Mouse (Mus musculus) CH12.LX (cell line): ENCODE measurements at regions not wholly inside any gene's neighbourhood (a gene's known extent, or its start where the extent isn't known, plus 50 kb on each side); places are given as distances from the start of the nearest gene placed in this dataset.

Experiments
- DNase-seq: peaks from one replicate; pipeline ENCODE4 v3.0.0-alpha.2; 2013; ENCODE audit errors: extremely low read depth
- H3K27ac ChIP-seq: 2 replicates; pipeline ENCODE4 v1.5.1; 2012; ENCODE audit warnings: low read depth, mild to moderate bottlenecking, control low read depth, moderate library complexity; ENCODE audit not compliant: insufficient read depth
- H3K27me3 ChIP-seq: replicated peaks from 2 replicates; pipeline ENCODE3; 2012; ENCODE audit warnings: inconsistent platforms
- H3K36me3 ChIP-seq, 2 experiments: replicated peaks in 1 of 2; 2 replicates each; pipeline versions ENCODE3 to v1.6.1; 2012; ENCODE audit warnings: inconsistent platforms in 1 of 2, low read length in 1 of 2, mild to moderate bottlenecking in 1 of 2, mixed read lengths in 1 of 2, moderate library complexity in 1 of 2; ENCODE audit not compliant: control insufficient read depth in 1 of 2, insufficient read depth in 1 of 2
- H3K4me1 ChIP-seq, 2 experiments: 2 replicates each; pipeline ENCODE4 v1.6.1; 2012; ENCODE audit warnings: inconsistent platforms in 1 of 2, moderate library complexity in 1 of 2; ENCODE audit not compliant: insufficient read depth in 2 of 2, control insufficient read depth in 1 of 2
- H3K4me2 ChIP-seq: 2 replicates; pipeline ENCODE4 v1.6.1; 2012; ENCODE audit warnings: low read depth, mild to moderate bottlenecking, control low read depth; ENCODE audit not compliant: poor library complexity, insufficient read depth, severe bottlenecking
- H3K4me3 ChIP-seq, 3 experiments: fragments of 150-350 bp in 1 of 3; sonication (generic) in 1 of 3; replicated peaks in 1 of 3; 2 replicates each; pipeline versions ENCODE3 to v1.5.1; 2011 to 2012; ENCODE audit warnings: low read depth in 2 of 3, low read length in 2 of 3, mild to moderate bottlenecking in 2 of 3, moderate library complexity in 2 of 3, control low read depth in 1 of 3, improper control_type of control experiment in 1 of 3, inconsistent platforms in 1 of 3, mixed read lengths in 1 of 3; ENCODE audit not compliant: poor library complexity in 1 of 3
- H3K79me2 ChIP-seq: replicated peaks from 2 replicates; pipeline ENCODE4 v1.6.1; 2012; ENCODE audit warnings: mild to moderate bottlenecking, moderate library complexity; ENCODE audit not compliant: control insufficient read depth, poor library complexity, insufficient read depth, severe bottlenecking; ENCODE audit errors: extremely low read depth
- H3K9ac ChIP-seq: 2 replicates; pipeline ENCODE4 v1.6.1; 2012; ENCODE audit warnings: low read depth, mild to moderate bottlenecking, control low read depth, moderate library complexity; ENCODE audit not compliant: insufficient read depth
- H3K9me3 ChIP-seq: replicated peaks from 2 replicates; pipeline ENCODE3; 2012; ENCODE audit warnings: low read length, inconsistent platforms, mixed read lengths
- CHD1 ChIP-seq: IDR thresholded peaks from 2 replicates; pipeline ENCODE4 v1.6.1; 2012; ENCODE audit warnings: low read depth, low read length, improper control_type of control experiment, inconsistent platforms
- CHD2 ChIP-seq: IDR thresholded peaks from 2 replicates; pipeline ENCODE4 v1.6.1; 2011; ENCODE audit warnings: low read length, improper control_type of control experiment
- CTCF ChIP-seq, 2 experiments: IDR thresholded peaks in 1 of 2; conservative IDR thresholded peaks in 1 of 2; 2 replicates each; pipeline ENCODE4 v1.5.1; 2011 to 2012; ENCODE audit warnings: low read depth in 2 of 2, low read length in 2 of 2, improper control_type of control experiment in 1 of 2, inconsistent platforms in 1 of 2, mild to moderate bottlenecking in 1 of 2, moderate library complexity in 1 of 2
- E2F4 ChIP-seq: IDR thresholded peaks from 2 replicates; pipeline ENCODE4 v1.6.1; 2011; ENCODE audit warnings: low read depth, low read length, improper control_type of control experiment; ENCODE audit not compliant: insufficient replicate concordance
- EP300 ChIP-seq: IDR thresholded peaks from 2 replicates; pipeline ENCODE4 v1.6.1; 2011; ENCODE audit warnings: low read length, improper control_type of control experiment
- GABPA ChIP-seq: IDR thresholded peaks from 2 replicates; pipeline ENCODE4 v1.6.1; 2012; ENCODE audit warnings: low read depth, low read length, improper control_type of control experiment, inconsistent platforms; ENCODE audit not compliant: insufficient replicate concordance
- HCFC1 ChIP-seq: IDR thresholded peaks from 2 replicates; pipeline ENCODE4 v1.6.1; 2012; ENCODE audit warnings: low read depth, mild to moderate bottlenecking, inconsistent platforms, low read length, improper control_type of control experiment
- IRF4 ChIP-seq: IDR thresholded peaks from 2 replicates; pipeline ENCODE4 v1.6.1; 2014; ENCODE audit warnings: low read depth, mild to moderate bottlenecking, inconsistent platforms, low read length, improper control_type of control experiment
- JUN ChIP-seq: IDR thresholded peaks from 2 replicates; pipeline ENCODE4 v1.6.1; 2011; ENCODE audit warnings: low read depth, mild to moderate bottlenecking, low read length, improper control_type of control experiment, moderate library complexity; ENCODE audit not compliant: insufficient read depth
- JUND ChIP-seq: conservative IDR thresholded peaks from 2 replicates; pipeline ENCODE4 v1.6.1; 2011; ENCODE audit warnings: low read depth, low read length, improper control_type of control experiment
- KAT2A ChIP-seq: IDR thresholded peaks from 2 replicates; pipeline ENCODE4 v1.6.1; 2012; ENCODE audit warnings: low read length, improper control_type of control experiment, inconsistent platforms; ENCODE audit not compliant: insufficient replicate concordance
- MAX ChIP-seq: IDR thresholded peaks from 2 replicates; pipeline ENCODE4 v1.6.1; 2011; ENCODE audit warnings: low read length, improper control_type of control experiment
- MAZ ChIP-seq: IDR thresholded peaks from 2 replicates; pipeline ENCODE4 v1.6.1; 2012; ENCODE audit warnings: low read depth, mild to moderate bottlenecking, inconsistent platforms, low read length, improper control_type of control experiment, moderate library complexity
- NRF1 ChIP-seq: IDR thresholded peaks from 2 replicates; pipeline ENCODE4 v1.6.1; 2014; ENCODE audit warnings: low read depth, mild to moderate bottlenecking, inconsistent platforms, low read length, improper control_type of control experiment, moderate library complexity
- PAX5 ChIP-seq: IDR thresholded peaks from 2 replicates; pipeline ENCODE4 v1.6.1; 2012; ENCODE audit warnings: low read length, inconsistent platforms, mixed read lengths
- POLR2A ChIP-seq: IDR thresholded peaks from 2 replicates; pipeline ENCODE4 v1.6.1; 2011; ENCODE audit warnings: low read depth, mild to moderate bottlenecking, improper control_type of control experiment, low read length
- POLR2AphosphoS2 ChIP-seq: IDR thresholded peaks from 2 replicates; pipeline ENCODE4 v1.6.1; 2011; ENCODE audit warnings: low read depth, low read length, improper control_type of control experiment
- RAD21 ChIP-seq: IDR thresholded peaks from 2 replicates; pipeline ENCODE4 v1.6.1; 2011; ENCODE audit warnings: low read depth, mild to moderate bottlenecking, low read length, improper control_type of control experiment, moderate library complexity
- SIN3A ChIP-seq: IDR thresholded peaks from 2 replicates; pipeline ENCODE4 v1.6.1; 2012; ENCODE audit warnings: low read length, improper control_type of control experiment, inconsistent platforms
- SMC3 ChIP-seq: IDR thresholded peaks from 2 replicates; pipeline ENCODE4 v1.6.1; 2011; ENCODE audit warnings: low read depth, low read length, improper control_type of control experiment
- TBP ChIP-seq: conservative IDR thresholded peaks from 2 replicates; pipeline ENCODE4 v1.6.1; 2011; ENCODE audit warnings: low read depth, low read length, improper control_type of control experiment
- UBTF ChIP-seq: IDR thresholded peaks from 2 replicates; pipeline ENCODE4 v1.6.1; 2012; ENCODE audit warnings: low read depth, mild to moderate bottlenecking, inconsistent platforms, low read length, improper control_type of control experiment, moderate library complexity
- USF1 ChIP-seq: IDR thresholded peaks from 2 replicates; pipeline ENCODE4 v1.6.1; 2014; ENCODE audit warnings: low read depth, mild to moderate bottlenecking, inconsistent platforms, low read length, improper control_type of control experiment
- USF2 ChIP-seq: conservative IDR thresholded peaks from 2 replicates; pipeline ENCODE4 v1.6.1; 2011; ENCODE audit warnings: low read depth, low read length, improper control_type of control experiment
- ZC3H11A ChIP-seq: IDR thresholded peaks from 2 replicates; pipeline ENCODE4 v1.6.1; 2012; ENCODE audit warnings: low read depth, mild to moderate bottlenecking, inconsistent platforms, low read length, improper control_type of control experiment
- ZKSCAN1 ChIP-seq: IDR thresholded peaks from 2 replicates; pipeline ENCODE4 v1.6.1; 2012; ENCODE audit warnings: low read depth, inconsistent platforms, low read length, improper control_type of control experiment, borderline replicate concordance
- ZMIZ1 ChIP-seq: IDR thresholded peaks from 2 replicates; pipeline ENCODE4 v1.6.1; 2012; ENCODE audit warnings: low read depth, mild to moderate bottlenecking, inconsistent platforms, low read length, improper control_type of control experiment
- ZNF384 ChIP-seq: IDR thresholded peaks from 2 replicates; pipeline ENCODE4 v1.6.1; 2012; ENCODE audit warnings: low read depth, low read length, improper control_type of control experiment, inconsistent platforms
- dilution Hi-C: fragments of 300-500 bp; cut with MboI; formaldehyde crosslinking; loops from 2 replicates; pipeline ENCODE4 v1.14.3; 2020; ENCODE audit warnings: low sequenced_read_pairs; ENCODE audit not compliant: extremely low pct_unique_long_range_greater_than_20kb, extremely low pct_ligation_motif_present
- in situ Hi-C: fragments of 300-500 bp; cut with MboI; formaldehyde crosslinking; loops from 3 replicates; pipeline ENCODE4 v1.14.3; 2019; ENCODE audit warnings: low sequenced_read_pairs, low pct_ligation_motif_present, low pct_unique_long_range_greater_than_20kb, mixed read lengths

- TF ChIP-seq TBP = no peak
- no peak for TF ChIP-seq GABPA
- no peak for TF ChIP-seq IRF4
- no peak for TF ChIP-seq POLR2A
- no peak for TF ChIP-seq CHD2
- no peak for TF ChIP-seq USF1
- no peak for TF ChIP-seq ZKSCAN1
- no peak for TF ChIP-seq USF2
- TF ChIP-seq SIN3A = no peak
- no peak for TF ChIP-seq NRF1
- TF ChIP-seq HCFC1 = no peak
- TF ChIP-seq ZC3H11A = no peak
- TF ChIP-seq JUN = no peak
- no peak for TF ChIP-seq MAZ
- no peak for TF ChIP-seq ZNF384
- TF ChIP-seq KAT2A = no peak
- no peak for TF ChIP-seq E2F4
- Histone ChIP-seq H3K79me2 (no peaks in the 10 kb centered on the region), H3K4me1 (no peaks in the 10 kb centered on the region), H3K4me3 (no peak overlapping the region), H3K4me2 (no peak overlapping the region), H3K9ac (no peak overlapping the region), H3K27me3 (no peaks in the 10 kb centered on the region), H3K27ac (no peak overlapping the region), H3K36me3 (no peaks in the 10 kb centered on the region), H3K9me3 (no peaks in the 10 kb centered on the region)
- no peak for DNase-seq
- dilution Hi-C loops = no loop called here
- in situ Hi-C loops = no loop called here
Observed at GRCm38 (mm10) chr16:44648547-44649223, 75.4 kb upstream of the Nepro start.

DNA sequence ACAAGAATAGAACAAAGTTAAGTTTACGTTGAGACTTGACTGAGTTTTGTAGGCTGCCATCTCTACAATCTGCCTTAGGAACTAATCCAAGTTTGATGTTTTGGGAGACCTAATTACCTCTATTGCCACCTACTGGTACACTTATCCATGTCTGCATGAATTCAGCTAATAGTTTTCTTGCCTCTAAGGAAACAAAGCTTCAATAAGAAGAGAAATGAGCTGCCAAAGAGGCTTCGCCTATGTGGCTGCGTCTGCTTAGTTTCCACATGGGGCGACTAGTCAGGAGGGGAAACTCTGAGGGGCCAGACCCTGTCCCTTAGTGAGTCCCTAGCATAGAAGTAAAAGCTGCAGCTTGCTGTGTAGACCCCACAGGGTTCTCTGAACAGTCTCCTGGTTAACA is 80.1 kb upstream of the Nepro start:
- Histone ChIP-seq H3K4me2 (no peak overlapping the region), H3K27ac (no peak overlapping the region), H3K79me2 (no peaks in the 10 kb centered on the region), H3K4me1 (no peaks in the 10 kb centered on the region), H3K36me3 (no peaks in the 10 kb centered on the region), H3K9ac (no peak overlapping the region), H3K27me3 (no peaks in the 10 kb centered on the region), H3K9me3 (no peaks in the 10 kb centered on the region), H3K4me3 (no peak overlapping the region)
- peak; percentile 33 for DNase-seq
- TF ChIP-seq ZMIZ1 (no peak), POLR2AphosphoS2 (no peak), KAT2A (no peak), USF2 (no peak), E2F4 (no peak), SIN3A (no peak), SMC3 (peak; percentile 88), ZNF384 (no peak), EP300 (no peak), JUND (peak; percentile 24; the same call in 1 of the 2 replicates), CHD1 (no peak), CHD2 (no peak), MAX (no peak), JUN (no peak), ZC3H11A (0 out of 2 replicates have a peak, but pooled peaks have one; percentile 38), CTCF (conservative IDR thresholded peaks at IDR 0.05 in 1 of 2, IDR thresholded peaks at IDR 0.05 in 1 of 2; ENCODE audit: low read depth in 2 of 2, low read length in 2 of 2) (peak; percentile 12 to 77; a peak in 3 of 4 replicates), UBTF (no peak), RAD21 (peak; percentile 71), PAX5 (no peak), ZKSCAN1 (no peak)
- dilution Hi-C loops (no loop called here), in situ Hi-C loops (no loop called here)
